Mouse (Mus musculus) liver, embryonic 16.5 days (tissue): ENCODE measurements around the gene Dhx38. TPM values are rescaled to one million over a fixed set of nuclear protein-coding genes. Genes with fewer than 3 reads are reported as not detected.

Source experiments
- ATAC-seq: fragments of 200-750 bp; cut with Nextera tagmentation; 2 replicates; pipeline ENCODE4 v1.8.0; 2017; ENCODE audit warnings: low read depth, mild to moderate bottlenecking, moderate number of reproducible peaks, moderate library complexity
- H3K27ac ChIP-seq: fragments of 300-500 bp; sonication (generic); 2 replicates; pipeline ENCODE4 v1.5.1; 2014; ENCODE audit warnings: mild to moderate bottlenecking, low read length
- H3K27me3 ChIP-seq: fragments of 300-500 bp; sonication (generic); 2 replicates; pipeline ENCODE4 v1.6.1; 2014; ENCODE audit warnings: low read depth, low read length, mixed read lengths; ENCODE audit not compliant: control insufficient read depth, insufficient read depth
- H3K36me3 ChIP-seq: fragments of 300-500 bp; sonication (generic); 2 replicates; pipeline ENCODE4 v1.6.1; 2014; ENCODE audit warnings: mild to moderate bottlenecking; ENCODE audit not compliant: control insufficient read depth, insufficient read depth
- H3K4me1 ChIP-seq: fragments of 300-500 bp; sonication (generic); 2 replicates; pipeline ENCODE4 v1.6.1; 2014; ENCODE audit warnings: low read depth, low read length, mixed read lengths; ENCODE audit not compliant: control insufficient read depth
- H3K4me2 ChIP-seq: fragments of 300-500 bp; sonication (generic); 2 replicates; pipeline ENCODE4 v1.6.1; 2014; ENCODE audit warnings: low read depth, low read length, mixed read lengths
- H3K4me3 ChIP-seq: fragments of 300-500 bp; sonication (generic); 2 replicates; pipeline ENCODE4 v1.5.1; 2014; ENCODE audit warnings: low read depth, mild to moderate bottlenecking, low read length
- H3K9ac ChIP-seq: fragments of 300-500 bp; sonication (generic); 2 replicates; pipeline ENCODE4 v1.6.1; 2014; ENCODE audit warnings: low read depth, low read length
- H3K9me3 ChIP-seq: fragments of 300-500 bp; sonication (generic); replicated peaks from 2 replicates; pipeline ENCODE4 v1.6.1; 2016; ENCODE audit warnings: low read length; ENCODE audit not compliant: control insufficient read depth
- WGBS: fragments of 180-500 bp; shearing (Covaris S2); extraction: QIAGEN DNeasy Blood & Tissue Kit; methylation state at CpG from one replicate; pipeline ENCODE4 v1.1.7; 2014; ENCODE audit not compliant: insufficient replicate concordance; 5-methylcytosine and 5-hydroxymethylcytosine counted together
- polyA plus RNA-seq: library from polyadenylated mRNA; unstranded; fragments of >200 nt; fragmentation: Nextera tagmentation; extraction: Ambion mirVana; gene quantifications from 2 replicates; pipeline ENCODE4 v1.2.1, GENCODE M21; 2015

Gene Dhx38
- 10.4 and 10.5 TPM in 2 replicates for polyA plus RNA-seq

DNA sequence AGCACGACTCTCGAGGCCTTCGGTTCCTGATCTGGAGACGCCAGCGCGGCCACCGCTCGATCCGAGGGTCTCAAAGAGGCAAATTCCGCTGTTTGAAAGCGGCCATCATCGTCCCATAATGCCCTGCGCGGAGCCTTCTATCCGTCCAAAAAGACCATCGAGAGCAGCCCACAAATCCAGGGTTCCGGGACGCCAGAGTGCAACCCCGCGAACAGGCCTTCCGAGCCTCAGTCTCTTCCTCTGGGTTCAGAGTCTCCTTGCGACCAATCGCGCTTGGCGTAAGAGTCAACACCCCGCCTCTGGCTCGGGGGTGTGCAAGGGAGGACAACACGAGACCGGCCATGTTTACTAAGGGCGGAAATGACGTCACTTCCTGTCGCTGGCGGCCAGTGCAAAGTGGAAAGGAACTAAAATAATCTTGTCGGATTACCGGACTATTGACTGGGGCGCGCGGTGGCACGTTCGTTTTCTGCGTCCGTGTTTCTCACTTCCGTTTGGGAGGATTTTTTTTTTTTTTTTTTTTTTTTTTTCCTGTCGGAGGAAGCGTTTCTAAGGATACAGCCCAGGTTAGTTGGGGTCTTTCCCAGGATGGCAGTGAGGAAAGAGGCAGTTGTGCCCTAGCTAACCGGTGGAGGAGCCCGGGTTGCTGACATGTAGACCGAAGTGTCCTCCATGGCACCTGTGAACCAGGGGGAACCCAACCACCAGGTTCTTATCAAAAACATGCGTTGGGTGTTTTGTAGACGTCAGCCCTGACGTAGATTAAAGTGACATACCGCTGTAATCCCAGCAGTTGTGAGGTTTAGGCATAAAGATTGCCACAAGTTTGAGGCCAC is at the start of gene Dhx38, which contains the start of gene Txnl4b:
Gene Dhx38, minus strand, starts transcription at position 364 of the 836 bp plus-strand sequence.
Gene Txnl4b, plus strand, starts transcription at position 395 of the 836 bp plus-strand sequence.
- under 1% methylated on average over 52 of the region's 52 CpGs for WGBS
- Histone ChIP-seq H3K9ac (peak within 1 kb of the TSS; percentile 90), H3K9me3 (no peaks in the 10 kb centered on the region), H3K27ac (peak within 1 kb of the TSS; percentile 83), H3K36me3 (peaks cover 8% of the 10 kb centered on the region), H3K4me3 (peak within 1 kb of the TSS; percentile 86), H3K4me2 (peak within 1 kb of the TSS; percentile 88), H3K27me3 (no peaks in the 10 kb centered on the region), H3K4me1 (peaks cover 13% of the 10 kb centered on the region)
- ATAC-seq: peak; percentile 99

DNA sequence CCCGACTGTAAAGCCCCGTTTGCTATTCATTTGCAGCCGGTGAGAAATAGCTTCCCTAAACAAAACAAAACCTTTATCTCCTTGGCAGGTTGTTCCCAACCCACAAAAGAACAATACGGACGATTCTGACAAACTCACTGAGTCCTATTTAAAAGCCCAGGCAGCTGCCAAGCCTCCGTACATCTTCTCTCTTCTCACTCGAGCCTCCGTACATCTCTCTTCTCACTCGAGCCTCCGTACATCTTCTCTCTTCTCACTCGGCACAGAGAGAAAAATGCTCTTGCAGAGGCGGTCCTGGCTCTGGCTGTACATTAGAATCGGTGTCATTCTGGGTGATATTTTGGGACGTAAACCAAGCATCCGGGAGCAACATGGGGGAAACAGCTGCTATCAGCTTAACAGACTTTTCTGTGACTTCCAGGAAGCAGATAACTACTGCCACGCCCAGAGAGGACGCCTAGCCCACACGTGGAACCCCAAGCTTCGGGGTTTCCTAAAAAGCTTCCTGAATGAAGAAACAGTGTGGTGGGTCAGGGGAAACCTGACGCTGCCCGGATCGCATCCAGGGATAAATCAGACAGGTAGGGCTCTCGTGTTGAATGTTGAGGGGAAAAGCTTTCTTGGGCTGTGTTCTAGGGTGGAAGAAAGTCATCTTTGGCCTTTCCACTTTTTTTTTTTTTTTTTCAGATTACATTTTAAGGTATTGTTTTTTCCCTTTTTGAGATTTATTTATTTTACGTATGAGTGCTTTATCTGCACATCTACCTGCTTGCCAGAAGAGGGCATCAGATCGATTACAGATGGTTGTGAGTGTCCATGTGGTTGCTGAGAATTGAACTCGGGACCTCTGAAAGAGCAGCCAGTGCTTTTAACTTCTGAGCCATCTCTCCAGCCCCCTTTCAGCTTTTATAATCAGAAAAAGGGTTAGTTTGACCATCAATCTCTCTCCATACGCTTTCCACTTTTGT is 48.9 kb upstream of the Dhx38 start, which contains the start of gene Pkd1l3:
Gene Pkd1l3, plus strand, starts transcription at position 275 of the 968 bp plus-strand sequence.
- H3K9me3 ChIP-seq: no peaks in the 10 kb centered on the region
- H3K36me3 ChIP-seq: no peaks in the 10 kb centered on the region
- peak within 1 kb of the TSS; percentile 53 for H3K9ac ChIP-seq
- H3K4me2 ChIP-seq: peak within 1 kb of the TSS; percentile 75
- H3K4me3 ChIP-seq: peak within 1 kb of the TSS; percentile 57
- H3K27me3 ChIP-seq: no peaks in the 10 kb centered on the region
- 16% methylated on average over 27 of the region's 27 CpGs for WGBS
- no peak within 1 kb of the TSS; the same call in 1 of the 2 replicates for H3K27ac ChIP-seq
- peaks cover 9% of the 10 kb centered on the region for H3K4me1 ChIP-seq
- peak; percentile 76 for ATAC-seq

DNA sequence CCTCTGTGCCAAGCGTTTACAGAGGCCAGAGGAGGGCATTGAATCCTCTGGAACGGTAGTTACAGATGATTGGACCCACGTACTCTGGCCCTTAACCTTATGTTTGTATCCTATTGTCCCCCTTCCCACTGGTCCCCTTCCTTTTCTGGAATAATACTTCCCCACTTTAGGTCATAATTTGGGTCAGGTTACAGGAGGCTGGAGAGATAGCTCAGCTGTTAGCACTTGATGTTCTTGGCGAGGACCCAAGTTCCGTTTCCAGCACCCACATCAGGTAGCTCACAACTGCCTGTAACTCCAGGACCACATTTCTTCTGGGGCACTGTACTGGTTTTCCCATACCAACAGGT is 43.5 kb upstream of the Dhx38 start:
- Histone ChIP-seq H3K9ac (peak overlapping the region; percentile 77), H3K4me3 (peak overlapping the region; percentile 78), H3K9me3 (no peaks in the 10 kb centered on the region), H3K27ac (peak overlapping the region; percentile 98), H3K36me3 (no peaks in the 10 kb centered on the region), H3K4me1 (peaks cover 14% of the 10 kb centered on the region), H3K27me3 (no peaks in the 10 kb centered on the region), H3K4me2 (peak overlapping the region; percentile 74)
- no peak for ATAC-seq
- 13% methylated on average over 5 of the region's 5 CpGs for WGBS

DNA sequence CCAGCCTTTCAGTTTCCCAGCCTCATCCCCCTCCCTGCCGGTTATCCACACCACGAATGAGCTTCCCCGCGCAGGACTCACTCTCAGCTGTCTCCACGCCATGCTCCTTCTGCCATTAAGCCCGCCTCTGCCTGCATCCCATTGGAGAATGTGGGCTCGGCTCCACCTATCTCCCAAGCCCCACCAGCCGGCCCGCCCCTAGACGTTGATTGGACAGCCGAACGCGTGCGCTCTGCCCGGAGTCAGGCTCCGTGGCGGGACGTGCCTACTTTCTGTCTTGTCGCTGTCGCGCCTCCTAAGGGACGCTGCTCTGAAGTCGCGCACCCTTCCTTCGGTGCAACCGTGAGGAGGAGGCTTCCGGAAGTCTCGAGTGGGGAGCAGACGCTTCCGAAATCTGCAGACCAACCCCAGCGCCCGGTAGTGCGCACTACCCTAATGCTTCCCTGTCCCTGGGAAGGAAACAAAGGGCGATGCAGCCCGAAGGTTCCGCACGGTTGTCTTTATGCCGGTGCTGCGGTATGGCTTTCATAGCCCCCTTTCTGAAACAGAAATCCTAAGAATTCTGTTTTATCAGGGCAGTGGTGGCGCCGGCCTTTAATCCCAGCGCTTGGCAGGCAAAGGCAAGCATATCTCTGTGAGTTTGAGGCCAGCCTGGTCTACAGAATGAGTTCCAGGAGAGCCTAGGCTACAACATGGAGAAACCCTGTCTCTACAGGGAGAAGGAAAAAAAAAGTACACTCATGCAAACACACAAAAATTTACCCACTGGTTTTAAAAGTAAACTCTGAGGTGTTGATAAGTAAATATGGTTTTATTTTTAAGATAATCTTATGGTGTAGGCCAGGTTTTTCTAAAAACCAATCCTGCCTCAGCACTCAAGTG is 42.9 kb upstream of the Dhx38 start, which contains the start of gene Dhodh:
Gene Dhodh, minus strand, starts transcription at position 403 of the 882 bp plus-strand sequence.
- peak; percentile 99 for ATAC-seq
- Histone ChIP-seq H3K4me3 (peak within 1 kb of the TSS; percentile 78), H3K27ac (peak within 1 kb of the TSS; percentile 98), H3K36me3 (no peaks in the 10 kb centered on the region), H3K27me3 (no peaks in the 10 kb centered on the region), H3K9me3 (no peaks in the 10 kb centered on the region), H3K9ac (peak within 1 kb of the TSS; percentile 77), H3K4me2 (peak within 1 kb of the TSS; percentile 74), H3K4me1 (peaks cover 11% of the 10 kb centered on the region)
- WGBS: under 1% methylated on average over 42 of the region's 42 CpGs

DNA sequence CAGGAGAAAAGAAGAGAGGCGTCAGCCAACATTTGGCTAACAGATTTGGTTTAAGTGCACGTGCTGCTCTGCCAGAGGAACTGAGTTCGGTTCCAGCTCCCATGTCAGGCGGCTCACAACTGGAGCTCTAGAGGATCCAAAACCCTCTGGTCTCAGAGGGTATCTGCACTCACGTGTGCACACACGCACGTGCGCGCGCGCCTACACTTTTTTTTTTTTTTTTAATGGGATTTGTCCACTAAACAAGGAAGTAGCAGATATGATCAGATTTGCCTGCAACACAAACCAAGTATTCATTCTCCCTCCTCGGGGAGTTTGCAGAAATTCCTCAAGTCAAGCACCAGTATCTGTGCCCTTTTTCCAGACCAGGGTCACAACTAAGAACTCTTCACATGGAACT is 42.0 kb upstream of the Dhx38 start:
- Histone ChIP-seq H3K36me3 (no peaks in the 10 kb centered on the region), H3K9me3 (no peaks in the 10 kb centered on the region), H3K27ac (no peak overlapping the region; the same call in 1 of the 2 replicates), H3K4me1 (peaks cover 11% of the 10 kb centered on the region), H3K4me2 (peak overlapping the region; percentile 74), H3K27me3 (no peaks in the 10 kb centered on the region), H3K4me3 (peak overlapping the region; percentile 78), H3K9ac (peak overlapping the region; percentile 77)
- ATAC-seq: no peak
- 3% methylated on average over 12 of the region's 12 CpGs for WGBS

DNA sequence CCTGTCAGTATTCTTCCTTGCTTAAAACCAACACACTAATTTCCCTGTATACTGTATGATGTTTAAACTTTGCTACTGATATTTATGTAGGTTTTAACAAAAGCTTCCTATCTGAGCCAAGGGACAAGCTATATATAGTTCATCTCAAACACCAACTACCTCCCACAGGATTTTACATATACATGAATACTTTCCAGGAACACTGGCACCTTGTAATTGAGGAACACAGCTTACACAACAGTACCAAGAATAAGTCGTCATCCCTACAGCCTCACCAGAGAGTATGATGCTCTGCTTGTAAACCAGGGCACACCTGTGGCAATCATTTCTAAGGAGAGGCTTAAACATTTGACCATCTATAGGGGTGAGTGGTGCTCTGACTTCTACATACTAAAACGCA is 41.1 kb upstream of the Dhx38 start:
- Histone ChIP-seq H3K4me2 (no peak overlapping the region), H3K36me3 (no peaks in the 10 kb centered on the region), H3K9ac (no peak overlapping the region), H3K27ac (no peak overlapping the region), H3K4me1 (peaks cover 11% of the 10 kb centered on the region), H3K9me3 (no peaks in the 10 kb centered on the region), H3K27me3 (no peaks in the 10 kb centered on the region), H3K4me3 (no peak overlapping the region)
- WGBS: 64% methylated on average over 2 of the region's 2 CpGs
- ATAC-seq: no peak

DNA sequence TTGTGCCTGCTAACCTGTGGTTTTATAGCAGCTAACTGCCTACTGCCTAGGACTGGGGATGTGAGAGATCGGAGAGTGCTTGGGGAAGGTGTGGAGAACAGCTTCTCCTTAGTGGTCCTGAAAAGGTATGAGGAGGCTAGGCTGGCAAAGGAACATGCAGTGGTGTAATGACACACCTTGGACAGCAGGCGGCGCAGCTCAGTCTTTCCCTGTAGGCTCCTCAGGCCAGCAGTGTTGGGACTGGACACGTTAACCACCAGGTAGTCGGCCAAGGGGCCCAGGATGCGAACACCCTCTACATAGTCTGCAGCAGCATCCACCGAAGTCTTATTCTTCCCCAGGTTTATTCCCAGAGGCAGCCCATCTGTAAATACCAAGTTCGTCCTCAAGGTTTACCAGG is 30.2 kb upstream of the Dhx38 start:
- Histone ChIP-seq H3K4me2 (no peak overlapping the region), H3K9me3 (no peaks in the 10 kb centered on the region), H3K36me3 (no peaks in the 10 kb centered on the region; the same call in 1 of the 2 replicates), H3K27me3 (no peaks in the 10 kb centered on the region), H3K4me3 (no peak overlapping the region), H3K27ac (no peak overlapping the region), H3K4me1 (no peaks in the 10 kb centered on the region; the same call in 1 of the 2 replicates), H3K9ac (no peak overlapping the region)
- ATAC-seq: 0 out of 2 replicates have a peak, but pooled peaks have one; percentile 20
- 41% methylated on average over 8 of the region's 8 CpGs for WGBS
